Mouse (Mus musculus) midbrain, embryonic 14.5 days (tissue): ENCODE measurements around the gene Ppy. TPM values are rescaled to one million over a fixed set of nuclear protein-coding genes. Genes with fewer than 3 reads are reported as not detected.

ENCODE experiments used
- polyA plus RNA-seq: library from polyadenylated mRNA; unstranded; fragments of >200 nt; fragmentation: Nextera tagmentation; extraction: Ambion mirVana; gene quantifications from 2 replicates; pipeline ENCODE4 v1.2.1, GENCODE M21; 2014

Gene Ppy
- polyA plus RNA-seq, 1 experiment from 2014 or later, result not detected

Other genes with a start within 250 kb of the Ppy start
- 0.25 and 0.40 TPM in 2 replicates for gene Meox1, start 206.9 kb downstream of the Ppy start, polyA plus RNA-seq
- gene Sost, start 134.3 kb downstream of the Ppy start, polyA plus RNA-seq, result not detected in 2 replicates
- not detected in 2 replicates for gene Cfap97d1, start 117.0 kb downstream of the Ppy start, polyA plus RNA-seq
- gene Dusp3, start 114.3 kb downstream of the Ppy start, polyA plus RNA-seq, result 16.5 and 17.2 TPM in 2 replicates
- gene Mpp3, start 72.9 kb downstream of the Ppy start, polyA plus RNA-seq, result 45.4 and 54.2 TPM in 2 replicates
- 0.15 and 0.17 TPM in 2 replicates for gene Cd300lg, start 59.8 kb downstream of the Ppy start, polyA plus RNA-seq
- gene Mpp2, start 12.8 kb downstream of the Ppy start, polyA plus RNA-seq, result 22.5 and 23.9 TPM in 2 replicates
- gene Pyy, start 6.5 kb upstream of the Ppy start, polyA plus RNA-seq, result not detected in 2 replicates
- gene Nags, start 44.2 kb upstream of the Ppy start, polyA plus RNA-seq, result 0.08 TPM in 1 of 2 replicates, not detected in the other
- 32.8 and 36.1 TPM in 2 replicates for gene Tmem101, start 55.1 kb upstream of the Ppy start, polyA plus RNA-seq
- 76.0 and 80.9 TPM in 2 replicates for gene Lsm12, start 84.0 kb upstream of the Ppy start, polyA plus RNA-seq
- gene G6pc3, start 88.3 kb upstream of the Ppy start, polyA plus RNA-seq, result 31.6 and 43.7 TPM in 2 replicates
- gene Hdac5, start 128.8 kb upstream of the Ppy start, polyA plus RNA-seq, result 54.4 and 56.6 TPM in 2 replicates
- 2.6 and 3.0 TPM in 2 replicates for gene BC030867, start 147.6 kb upstream of the Ppy start, polyA plus RNA-seq
- gene Asb16, start 167.4 kb upstream of the Ppy start, polyA plus RNA-seq, result 0.12 TPM in 1 of 2 replicates, not detected in the other
- gene Tmub2, start 183.6 kb upstream of the Ppy start, polyA plus RNA-seq, result 76.4 and 78.4 TPM in 2 replicates
- 38.5 and 42.4 TPM in 2 replicates for gene Atxn7l3, start 195.3 kb upstream of the Ppy start, polyA plus RNA-seq
- 77.6 and 84.4 TPM in 2 replicates for gene Ubtf, start 218.4 kb upstream of the Ppy start, polyA plus RNA-seq